Mouse (Mus musculus) olfactory bulb, adult 2 months (tissue): ENCODE data around the gene Rin1.

ENCODE experiments used
- CTCF ChIP-seq: fragments of 200-500 bp; IDR thresholded peaks from 2 replicates; pipeline ENCODE4 v1.5.1; 2012; ENCODE audit warnings: low read depth, mild to moderate bottlenecking, low read length, moderate library complexity; ENCODE audit not compliant: insufficient read depth
- POLR2A ChIP-seq: fragments of 200-500 bp; IDR thresholded peaks from 2 replicates; pipeline ENCODE4 v1.6.1; 2012; ENCODE audit warnings: mild to moderate bottlenecking, low read depth, low read length, moderate library complexity; ENCODE audit not compliant: insufficient read depth

DNA sequence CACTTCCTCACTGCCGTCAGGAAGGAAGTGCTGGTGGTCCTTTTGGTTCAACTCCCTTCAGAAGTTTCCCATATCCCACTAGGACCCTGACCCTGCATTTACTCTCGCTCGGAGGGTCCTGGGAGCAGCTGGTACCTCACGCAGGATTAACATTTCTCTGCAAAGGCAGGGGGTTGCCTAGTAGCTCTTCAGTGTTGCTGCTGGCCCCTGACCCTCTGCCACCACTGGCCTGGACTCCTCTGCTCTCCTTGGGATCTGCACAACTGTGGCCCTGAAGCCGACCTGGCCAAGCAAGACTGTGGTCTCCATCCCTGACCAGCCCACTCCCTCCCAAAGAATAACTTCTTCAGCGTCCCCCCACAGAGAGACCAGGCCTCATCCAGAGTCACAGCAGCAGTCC is 956 bp upstream of the Rin1 start:
- TF ChIP-seq POLR2A, result no peak
- no peak for TF ChIP-seq CTCF
